Mouse (Mus musculus): Measurements from ENCODE around the gene Alkbh6.

- no peak for TF ChIP-seq GATA1 (IDR thresholded peaks at IDR 0.05; ENCODE audit: low read length)
- no peak for TF ChIP-seq TAL1 (IDR thresholded peaks at IDR 0.05; ENCODE audit: low read length)
Observed at GRCm38 (mm10) chr7:30322285-30322667, 13.8 kb downstream of the Alkbh6 start.

Measured in erythroblast, embryonic 14.5 days (primary cell).